Mouse (Mus musculus) gastrocnemius, postnatal 4 days (tissue): Measurements from ENCODE around the gene Gm28230. TPM values are rescaled to one million over a fixed set of nuclear protein-coding genes. Genes with fewer than 3 reads are reported as not detected.

Source experiments
- DNase-seq, 2 experiments: peaks; one replicate each; pipeline ENCODE4 v3.0.0; 2021 to 2022; ENCODE audit warnings: low spot score in 2 of 2, mixed read lengths in 2 of 2
- microRNA-seq: library from miRNA; unstranded; fragments of <30 nt; microRNA quantifications from one replicate; pipeline ENCODE4 v1.2.0, GENCODE M21; 2021
- total RNA-seq, 2 experiments: library from RNA; stranded (reverse); gene quantifications; 2 replicates each; pipeline ENCODE4 v1.2.3; 2021

Gm28230 gene
- total RNA-seq, 2 experiments from 2014 or later = 0.47 to 0.74 TPM

DNA sequence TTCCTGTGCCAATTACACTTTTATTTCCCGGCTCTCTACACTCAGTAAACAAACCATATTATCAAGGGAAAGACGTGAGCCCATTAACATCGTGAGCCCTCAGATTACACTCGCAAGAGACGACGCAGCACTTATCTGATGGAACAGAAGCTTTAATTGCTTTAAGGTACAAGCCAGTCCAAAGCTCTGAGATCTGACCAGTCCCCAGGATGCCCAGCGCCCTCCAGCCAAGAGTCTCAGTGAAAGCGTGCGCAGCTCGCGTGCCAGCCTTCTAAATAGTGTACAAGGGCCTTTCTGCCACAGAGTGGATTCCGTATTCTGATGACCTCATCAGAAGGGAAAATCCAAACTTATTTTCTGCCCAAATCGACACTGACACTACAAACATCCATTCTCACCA, 35.4 kb downstream of the Gm28230 start:
- no peak for DNase-seq

GRCm38 (mm10) chr2:74762522-74763244, 36.2 kb downstream of the Gm28230 start, which contains the start of gene Hoxd1:
Gene Hoxd1 (plus strand): TSS chr2:74762980.
- peak in 1 of 2 experiments; percentile 36 for DNase-seq

GRCm38 (mm10) chr2:74763245-74763735, 36.8 kb downstream of the Gm28230 start:
- no peak for DNase-seq

- DNase-seq = no peak
Measured at GRCm38 (mm10) chr2:74763976-74764375, 37.4 kb downstream of the Gm28230 start.

GRCm38 (mm10) chr2:74774359-74774758, 47.8 kb downstream of the Gm28230 start:
- no peak for DNase-seq

DNA sequence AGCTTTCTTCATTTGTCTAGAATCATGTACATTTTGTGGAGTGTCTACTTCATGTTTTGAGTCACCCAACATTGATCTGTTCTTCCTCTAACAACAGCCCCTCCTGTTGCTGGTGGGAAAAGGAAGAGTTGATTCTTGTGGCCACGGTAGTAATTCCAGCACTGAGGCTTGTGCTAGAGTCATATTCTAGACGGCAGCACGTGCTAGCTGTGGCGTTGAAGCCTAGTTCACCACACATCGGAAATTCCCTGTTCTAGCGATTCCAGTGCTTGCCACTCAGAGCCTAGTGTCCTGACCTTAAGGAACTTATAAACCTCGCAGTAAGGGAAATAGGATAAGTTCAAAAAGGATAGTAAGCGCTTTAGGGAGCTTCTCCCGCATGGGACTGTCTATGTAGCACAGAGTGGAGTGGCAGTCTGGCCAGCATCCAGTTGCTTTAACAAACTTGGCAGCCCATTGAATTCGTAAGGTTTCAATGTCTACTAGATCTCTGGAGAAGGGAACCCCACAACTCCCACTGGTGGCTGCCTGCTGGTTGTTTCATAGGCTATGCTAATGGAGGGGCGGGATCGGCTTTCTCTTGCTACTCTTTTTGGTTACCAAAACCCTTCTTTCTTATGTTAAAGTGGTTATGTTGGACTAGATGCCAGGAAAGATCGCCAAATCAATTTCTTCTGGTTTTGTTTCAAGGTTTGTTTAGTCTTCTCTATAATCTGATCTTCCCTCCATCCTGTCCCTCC, 51.2 kb downstream of the Gm28230 start:
- no peak for DNase-seq

DNA sequence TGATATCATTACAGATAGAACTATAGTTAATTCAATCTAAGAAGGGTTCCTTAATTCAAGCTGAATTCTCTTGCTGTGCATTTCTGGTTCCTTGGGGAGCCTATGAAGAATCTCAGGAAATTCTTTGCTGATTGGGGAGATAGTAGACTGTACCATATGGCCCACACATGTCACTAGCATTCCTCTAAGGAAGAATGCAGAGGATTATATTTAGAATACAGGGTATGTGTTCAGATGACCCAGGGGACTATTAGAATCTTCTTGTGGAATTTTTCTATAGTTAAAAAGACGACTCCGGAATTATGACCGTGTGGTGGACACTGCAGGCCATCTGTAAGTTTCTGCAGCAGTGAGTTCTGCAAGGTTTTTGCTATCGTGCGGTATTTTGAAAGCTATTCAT, 54.9 kb downstream of the Gm28230 start:
- no peak for DNase-seq

DNA sequence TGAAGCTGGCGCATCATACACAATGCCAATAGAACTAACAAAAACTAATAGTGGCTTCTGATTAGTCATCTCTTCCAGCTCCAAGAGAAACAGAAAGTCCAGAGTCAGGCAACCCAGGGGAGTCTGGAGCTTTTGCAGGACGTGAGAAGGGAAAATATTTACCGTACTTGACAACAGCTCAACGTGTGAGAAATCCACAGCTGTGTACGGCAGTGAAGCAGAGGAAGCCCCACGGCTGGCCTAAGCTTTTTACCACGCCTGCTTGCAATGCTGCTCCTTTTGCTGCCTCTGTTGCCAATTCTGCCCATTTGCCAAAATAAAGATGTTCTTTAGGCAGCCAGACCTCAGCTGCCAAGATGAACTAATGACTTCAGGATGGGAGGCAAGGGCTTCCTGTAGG, 69.0 kb downstream of the Gm28230 start:
- peak in 1 of 2 experiments; percentile 29 for DNase-seq

Small RNA genes lying within 50 kb of the gene (microRNA-seq; reads per million reads assigned to microRNA genes)
- not detected for gene Gm44463
- 7,736 reads per million, percentile 93 among the genes with 10 or more reads in this experiment for gene Mir10b

Other genes starting within 250 kb of the Gm28230 start
- 10 to 100 TPM; 50.7 to 58.1 TPM for gene Lnpk, start 147.3 kb upstream of the Gm28230 start, total RNA-seq
- gene Evx2, start 67.2 kb upstream of the Gm28230 start, total RNA-seq = under 1 TPM in 1 of 2 experiments, not detected in 1; 0.05 TPM
- not detected for gene Hoxd13, start 58.4 kb upstream of the Gm28230 start, total RNA-seq
- not detected for gene Hoxd12, start 51.7 kb upstream of the Gm28230 start, total RNA-seq
- 1 to 10 TPM; 1.1 to 1.5 TPM for gene Hoxd11, start 47.2 kb upstream of the Gm28230 start, total RNA-seq
- 1 to 10 TPM; 3.0 to 4.9 TPM for gene Hoxd10, start 34.8 kb upstream of the Gm28230 start, total RNA-seq
- gene Hoxd9, start 29.0 kb upstream of the Gm28230 start, total RNA-seq = 10 to 100 TPM in 1 of 2 experiments, 1 to 10 TPM in 1; 9.8 to 12.3 TPM
- 10 to 100 TPM; 35.9 to 41.6 TPM for gene Hoxd8, start 22.1 kb upstream of the Gm28230 start, total RNA-seq
- under 1 TPM in 1 of 2 experiments, not detected in 1; 0.12 TPM for gene Hoxd3, start 14.8 kb upstream of the Gm28230 start, total RNA-seq
- gene Hoxd4, start 14.8 kb upstream of the Gm28230 start, total RNA-seq = 1 to 10 TPM; 4.1 to 6.1 TPM
- gene Hoxd1, start 36.3 kb downstream of the Gm28230 start, total RNA-seq = under 1 TPM in 1 of 2 experiments, not detected in 1; 0.20 TPM
- 10 to 100 TPM; 55.1 to 63.0 TPM for gene Mtx2, start 99.1 kb downstream of the Gm28230 start, total RNA-seq